Mouse (Mus musculus): ENCODE data around the gene Ubxn10.

- no peak for TF ChIP-seq GATA1 (IDR thresholded peaks at IDR 0.05; ENCODE audit: borderline replicate concordance, low read length)
- no peak for TF ChIP-seq FLI1 (IDR thresholded peaks at IDR 0.05; ENCODE audit: low read length)
Observed at GRCm38 (mm10) chr4:138677579-138677978, 59.4 kb downstream of the Ubxn10 start.
